Mouse (Mus musculus) NIH3T3 (cell line): ENCODE measurements around the gene Lrrc66.
A peak's percentile ranks its signal among the peaks of the same experiment; 100 is the strongest.

Source experiments
- DNase-seq: peaks from one replicate; pipeline ENCODE4 v3.0.0-alpha.2; 2012; ENCODE audit warnings: low read depth

Lrrc66 gene

DNA sequence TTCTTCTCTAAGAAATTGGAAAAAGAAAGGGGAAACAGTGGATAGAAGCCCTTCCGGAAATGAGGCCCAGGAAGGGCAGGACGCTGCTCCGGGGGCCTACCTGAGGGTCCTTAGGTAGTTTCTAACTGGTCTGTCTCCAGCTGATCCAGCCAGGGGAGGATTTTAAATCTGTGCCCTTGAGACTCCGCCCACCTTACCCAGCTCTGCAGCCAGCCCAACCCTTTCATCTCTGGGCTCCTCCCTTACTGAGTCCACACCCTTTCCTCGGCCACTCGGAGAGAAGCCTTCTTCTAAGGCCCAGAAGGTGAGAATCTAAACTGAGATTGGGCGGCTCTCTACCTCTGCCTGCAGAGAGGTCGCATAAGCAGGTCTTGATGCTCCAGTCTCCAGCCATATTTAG, at the start of gene Lrrc66:
Lrrc66 (minus strand) TSS at position 236 of the 400 bp plus-strand sequence.
- DNase-seq: no peak

DNA sequence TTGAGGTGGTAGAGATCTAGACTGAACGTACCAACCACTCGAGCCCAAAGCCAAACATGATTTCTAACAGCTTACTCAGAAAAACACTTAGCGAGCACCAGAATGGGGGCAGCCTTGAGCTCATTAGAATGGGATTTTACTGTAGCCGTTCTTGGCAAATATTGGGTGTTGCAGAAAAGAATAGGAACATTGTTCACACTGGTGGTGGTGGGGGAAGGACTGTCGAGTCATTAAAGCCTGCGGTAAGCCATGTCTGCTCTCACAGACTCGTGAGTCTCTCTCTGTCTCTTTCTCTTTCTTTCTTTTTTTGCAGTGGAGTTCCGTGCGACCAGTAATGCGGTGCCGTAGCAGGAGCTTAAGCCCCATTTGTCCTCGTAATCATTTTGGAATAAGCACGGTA, 44.3 kb upstream of the Lrrc66 start:
- DNase-seq: no peak

DNA sequence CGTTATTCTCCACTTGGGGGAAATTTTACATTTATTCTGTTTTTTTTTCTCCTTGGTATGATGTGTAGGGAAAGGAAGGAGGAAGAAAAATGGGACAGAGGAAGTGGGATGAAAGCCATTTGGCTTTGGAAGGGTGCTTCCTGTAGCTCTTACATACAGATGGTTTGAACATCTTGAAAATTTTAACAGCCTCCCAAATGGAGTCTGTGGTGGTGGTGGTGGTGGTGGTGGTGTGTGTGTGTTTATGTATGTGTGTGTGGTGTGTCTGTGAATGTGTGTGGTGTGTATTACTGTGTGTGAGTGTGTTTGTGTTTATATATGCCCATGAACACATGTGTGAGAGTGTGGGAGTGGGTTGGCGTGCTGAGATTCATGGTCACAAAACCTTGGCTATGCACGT, 43.3 kb upstream of the Lrrc66 start:
- DNase-seq: no peak

DNA sequence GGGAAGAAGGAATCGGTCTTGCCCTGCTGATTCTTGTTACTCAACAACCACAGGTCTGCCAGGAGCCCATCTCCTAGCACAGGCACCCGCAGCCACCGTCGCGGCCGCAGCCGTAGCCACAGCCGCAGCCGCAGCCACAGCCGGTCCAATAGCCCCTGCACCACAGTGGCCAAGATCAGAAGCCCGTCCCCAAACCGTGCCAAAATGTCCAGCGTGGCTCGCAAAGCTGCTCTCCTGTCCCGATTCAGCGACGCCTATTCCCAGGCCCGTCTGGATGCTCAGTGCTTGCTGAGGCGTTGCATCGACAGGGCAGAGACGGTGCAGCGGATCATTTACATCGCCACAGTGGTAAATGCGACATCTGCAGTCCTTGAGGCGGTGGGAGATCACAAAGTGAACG, 37.1 kb upstream of the Lrrc66 start:
- DNase-seq: no peak

DNA sequence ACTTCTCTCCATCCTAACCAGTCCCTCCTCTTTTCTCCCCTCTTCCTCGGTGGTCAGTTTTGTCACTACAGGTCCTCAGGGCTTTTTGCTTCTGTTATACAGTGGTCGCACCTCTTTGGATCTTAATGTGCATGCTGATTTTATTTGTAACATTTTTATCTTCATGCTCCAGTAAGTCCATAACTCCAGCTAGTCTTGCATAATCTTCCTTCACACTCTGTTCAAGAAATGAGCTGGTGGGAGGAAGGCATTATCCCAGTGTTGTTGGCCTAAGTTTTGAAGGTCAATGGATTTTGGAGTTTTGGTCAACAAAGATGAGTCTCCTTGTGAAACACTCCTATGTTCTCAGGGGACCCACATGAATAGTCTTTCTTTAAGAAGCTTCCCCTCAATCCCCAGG, 35.6 kb upstream of the Lrrc66 start:
- no peak for DNase-seq

DNA sequence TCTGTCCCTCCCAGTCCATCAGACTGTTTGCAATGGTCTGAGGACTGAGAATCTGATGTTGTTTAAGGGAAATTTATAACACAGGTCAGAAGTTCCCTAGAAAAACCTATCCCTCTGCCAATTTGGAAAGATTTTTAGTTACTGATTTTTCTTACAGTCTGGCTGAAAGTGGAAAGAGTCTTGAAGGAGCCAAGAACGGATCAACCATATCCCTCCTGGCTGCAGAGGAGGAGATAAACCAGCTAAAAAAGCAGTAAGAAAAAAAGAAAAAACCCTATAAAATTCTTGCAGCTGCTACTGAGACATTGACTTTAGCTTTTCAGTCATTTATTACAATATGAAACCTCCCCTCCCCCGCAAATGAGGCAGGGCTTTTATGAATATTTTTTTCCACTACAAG, 34.4 kb upstream of the Lrrc66 start:
- no peak for DNase-seq

DNA sequence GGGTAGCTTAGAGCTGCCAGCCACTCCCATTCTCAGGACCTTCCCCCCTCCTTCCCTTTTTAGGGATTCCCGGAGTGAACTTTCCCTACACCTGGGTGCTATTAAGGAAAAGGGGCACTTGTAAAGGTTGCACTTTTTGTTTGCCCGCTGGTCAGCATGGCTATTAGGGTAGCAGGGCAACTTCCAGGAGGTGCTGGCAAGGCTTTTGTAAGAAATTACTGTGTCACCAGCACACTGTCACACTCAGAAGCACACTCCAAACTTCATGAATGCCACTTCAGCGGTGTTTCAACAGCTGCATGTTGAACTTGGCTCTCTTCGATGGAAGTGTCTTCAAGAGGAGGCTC, 19.5 kb upstream of the Lrrc66 start:
- no peak for DNase-seq

DNA sequence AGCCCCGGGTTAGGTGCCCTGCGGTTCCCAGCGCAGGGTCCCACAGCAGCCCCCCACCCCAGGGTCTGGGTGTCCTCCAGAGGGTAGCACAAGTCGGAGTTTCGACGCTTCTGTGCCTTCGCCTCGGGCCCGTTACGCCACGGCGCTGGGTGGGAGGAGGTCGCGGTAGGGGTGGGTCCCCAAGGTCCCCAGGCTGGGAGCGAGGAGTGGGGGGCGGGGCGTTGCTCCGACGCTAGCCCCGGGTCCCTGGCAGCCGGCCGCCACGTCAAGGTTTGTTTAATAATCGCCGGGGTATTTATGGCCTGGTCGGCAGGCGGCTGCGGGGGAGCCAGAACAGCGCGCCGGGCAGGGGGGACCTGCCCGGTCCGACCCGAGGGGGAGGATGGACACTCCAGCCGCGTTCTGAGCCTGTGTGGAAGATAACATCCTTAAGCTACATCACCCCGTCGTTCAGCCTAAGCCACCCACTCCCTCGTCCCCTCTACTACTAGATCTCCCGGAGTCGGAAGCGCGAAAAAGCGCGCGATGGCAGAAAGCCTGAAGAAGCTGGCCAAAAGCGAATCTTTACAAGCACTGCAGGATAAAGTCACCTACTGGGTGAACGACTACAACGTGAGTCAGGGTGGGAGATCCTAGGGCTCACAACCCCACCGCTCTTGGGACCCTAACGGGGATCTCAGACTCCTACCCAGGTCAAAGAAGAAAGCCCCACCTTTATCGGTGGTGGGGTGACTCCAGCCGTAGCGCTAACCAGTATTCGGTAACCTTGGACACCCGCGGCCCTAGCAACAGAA, 18.9 kb upstream of the Lrrc66 start, which contains the start of gene Spata18:
Spata18 (plus strand) TSS at position 319 of the 794 bp plus-strand sequence.
- DNase-seq: no peak

DNA sequence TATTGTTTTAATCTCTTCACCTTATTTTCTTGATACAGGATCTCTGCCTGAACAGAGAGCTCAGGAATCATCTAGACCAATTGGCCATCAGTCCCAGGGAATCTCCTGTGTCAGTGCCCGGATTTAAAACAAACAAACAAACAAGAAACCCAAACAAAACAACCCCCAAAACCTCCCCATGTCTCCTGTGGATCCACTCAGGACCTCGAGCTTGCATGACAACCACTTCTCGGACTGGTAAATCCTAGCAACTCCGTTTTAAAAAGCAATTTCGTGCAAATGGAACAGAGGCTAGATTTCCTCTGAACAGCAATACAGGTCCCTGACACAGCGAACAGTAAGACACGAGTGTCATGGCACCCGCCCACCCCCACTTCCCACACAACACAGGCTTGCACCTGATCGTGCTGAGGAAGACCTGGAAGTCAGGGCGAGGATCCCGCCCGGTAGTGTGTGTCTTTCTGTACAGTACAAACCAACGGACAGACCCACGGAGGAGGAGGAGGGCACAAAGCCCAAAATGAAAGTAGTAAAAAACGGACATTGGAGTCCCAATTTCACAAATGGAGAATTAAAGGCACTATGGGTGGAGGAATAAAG, 18.1 kb upstream of the Lrrc66 start:
- DNase-seq: no peak

DNA sequence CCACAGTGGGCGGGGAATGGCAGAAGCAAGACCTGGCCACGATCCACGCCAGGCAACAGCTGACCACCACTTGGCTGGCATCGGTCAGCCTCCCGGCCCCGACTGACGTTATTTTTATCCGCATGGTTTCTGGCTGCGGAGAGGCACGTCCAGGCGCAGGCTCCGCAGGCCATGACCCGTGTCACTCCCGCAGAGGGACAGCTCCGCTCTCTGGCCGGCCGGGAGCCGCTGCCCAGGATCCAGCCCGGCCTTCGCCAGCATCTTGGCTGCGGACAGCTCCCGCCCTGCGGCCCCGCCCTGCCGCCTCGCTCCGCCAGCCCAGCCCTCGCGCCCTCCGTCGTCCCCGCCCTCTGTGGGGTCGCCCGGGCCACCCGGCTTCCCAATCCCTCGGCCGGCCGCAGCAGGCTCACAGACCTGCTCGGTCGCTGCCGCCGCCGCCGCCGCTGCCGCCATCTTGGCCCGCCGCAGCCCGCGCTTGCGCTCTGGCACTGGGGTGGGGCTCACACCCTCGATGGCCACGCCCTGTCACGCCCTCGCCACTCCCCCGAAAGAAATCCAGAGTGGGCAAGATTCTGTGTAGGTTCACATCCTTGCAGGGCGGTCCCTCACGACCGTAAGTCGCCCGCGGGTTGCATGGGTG, 15.1 kb upstream of the Lrrc66 start, which contains the start of gene Sgcb:
Sgcb (minus strand) TSS at position 530 of the 640 bp plus-strand sequence.
- DNase-seq: peak; percentile 87

DNA sequence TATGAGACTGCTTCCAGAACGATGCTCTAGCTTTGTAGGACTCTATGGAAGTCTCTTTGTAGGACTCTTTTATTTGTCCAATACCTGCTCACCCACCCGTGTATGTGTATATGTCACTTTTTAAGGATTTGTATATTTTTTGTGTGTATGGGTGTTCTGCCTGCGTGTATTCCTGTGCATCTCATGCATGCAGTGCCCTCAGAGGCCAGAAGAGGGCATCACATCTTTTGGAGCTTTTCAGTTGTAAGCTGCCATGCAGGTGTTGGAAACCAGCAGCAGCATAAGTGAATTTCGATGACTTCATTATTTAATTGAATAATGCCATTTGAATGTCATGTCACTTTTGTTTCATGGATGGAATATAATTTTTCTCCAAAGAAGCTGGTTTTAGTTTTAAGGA, 9.8 kb upstream of the Lrrc66 start:
- DNase-seq: peak; percentile 44

DNA sequence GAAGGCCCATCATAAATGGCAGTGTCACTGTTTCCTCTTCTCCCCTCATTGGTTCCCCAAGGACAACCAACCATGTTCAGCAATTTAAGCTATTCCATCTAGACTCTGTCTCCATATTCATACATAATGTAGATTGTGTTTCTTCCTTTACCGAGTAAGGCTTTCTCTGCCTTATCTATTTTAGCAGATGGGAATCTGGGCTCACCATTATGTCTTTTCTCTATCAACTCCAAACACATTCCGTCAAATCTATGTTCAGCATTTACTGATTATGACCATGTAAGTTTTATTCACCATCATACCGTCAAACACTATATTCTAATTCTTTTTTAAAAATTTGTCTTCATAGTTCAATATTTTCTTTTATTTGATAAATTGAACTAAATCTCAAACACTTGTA, 8.7 kb upstream of the Lrrc66 start:
- no peak for DNase-seq

DNA sequence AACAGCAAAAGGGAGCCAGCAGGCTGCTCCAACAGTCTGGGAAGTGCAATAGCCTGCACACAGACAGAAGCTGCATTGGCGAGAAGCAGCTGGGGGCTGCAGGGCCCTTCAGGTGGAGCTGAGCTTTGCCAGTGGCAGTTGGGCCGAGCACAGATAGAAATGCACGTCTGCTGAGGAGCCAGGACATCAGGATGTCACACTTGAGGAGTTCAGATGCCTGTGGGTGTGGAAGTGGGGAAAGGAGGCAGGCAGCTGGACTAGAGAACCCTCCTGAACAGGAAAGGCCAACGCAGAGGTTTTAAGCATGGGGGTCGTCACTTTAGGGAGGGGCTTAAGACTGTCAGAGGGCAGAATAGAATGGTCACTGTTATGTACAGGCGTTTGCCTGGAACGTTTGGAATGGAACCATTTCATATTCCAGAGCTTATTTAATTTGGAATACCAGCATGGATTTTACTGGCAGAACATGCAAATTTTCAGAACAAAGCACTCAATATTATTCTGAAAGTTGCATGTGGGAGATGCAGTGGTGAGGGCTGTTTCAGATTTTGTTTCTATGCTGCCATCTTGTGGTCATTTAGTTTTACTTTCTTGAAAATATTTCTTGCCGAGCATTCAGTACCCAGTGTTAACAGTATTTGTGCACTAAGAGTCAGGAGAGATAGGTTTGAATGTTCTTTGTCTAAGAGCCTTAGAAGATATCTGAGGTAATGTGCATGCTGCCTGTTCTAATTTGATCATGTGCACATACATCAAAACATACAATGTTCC, 5.2 kb upstream of the Lrrc66 start:
- peak; percentile 73 for DNase-seq

DNA sequence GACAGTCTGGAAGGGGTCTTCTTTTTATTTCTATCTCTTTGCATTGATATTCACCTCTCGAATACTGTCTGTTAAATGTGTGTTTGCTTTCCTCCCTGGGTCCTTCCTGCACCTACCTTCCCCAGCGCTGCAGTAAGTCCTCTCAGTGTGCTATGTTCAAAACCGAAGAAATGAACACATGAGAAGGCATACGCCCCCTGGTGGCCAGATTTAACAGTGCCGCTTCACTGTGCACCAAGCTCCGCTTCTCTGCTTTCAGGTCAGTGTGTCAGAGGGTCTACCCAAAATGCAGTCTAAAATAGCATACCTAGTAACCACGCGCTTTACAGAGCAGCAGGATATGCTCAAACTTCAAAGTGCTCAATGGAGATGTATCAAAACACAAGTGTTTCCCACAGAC, 815 bp upstream of the Lrrc66 start:
- peak; percentile 69 for DNase-seq

DNA sequence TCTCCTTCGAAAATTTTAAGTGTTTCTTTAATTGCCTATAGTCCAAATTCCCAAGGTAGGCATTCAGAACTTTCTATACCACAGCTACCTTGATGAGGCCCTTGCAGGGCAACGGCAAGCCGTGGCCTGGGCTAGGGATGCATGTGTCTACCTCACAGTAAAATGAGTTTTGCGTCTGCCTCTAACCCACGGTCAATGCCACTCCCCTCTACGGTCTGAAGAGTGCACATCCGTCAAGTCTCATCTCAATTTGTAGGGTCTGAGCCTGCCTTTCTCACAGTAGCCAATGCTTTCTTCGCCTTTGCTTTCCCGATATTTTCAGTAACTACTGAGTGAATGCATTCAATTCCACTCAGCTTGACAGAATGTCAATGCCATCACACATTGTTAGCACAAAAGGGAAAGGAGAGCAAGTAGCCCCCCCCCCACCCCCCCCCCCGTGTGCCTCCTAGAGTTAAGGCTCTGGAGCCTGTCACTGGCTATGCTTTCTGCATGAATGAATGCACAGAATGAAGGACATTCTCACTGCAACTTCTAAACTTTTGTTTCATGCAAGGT, 1.2 kb downstream of the Lrrc66 start:
- no peak for DNase-seq

DNA sequence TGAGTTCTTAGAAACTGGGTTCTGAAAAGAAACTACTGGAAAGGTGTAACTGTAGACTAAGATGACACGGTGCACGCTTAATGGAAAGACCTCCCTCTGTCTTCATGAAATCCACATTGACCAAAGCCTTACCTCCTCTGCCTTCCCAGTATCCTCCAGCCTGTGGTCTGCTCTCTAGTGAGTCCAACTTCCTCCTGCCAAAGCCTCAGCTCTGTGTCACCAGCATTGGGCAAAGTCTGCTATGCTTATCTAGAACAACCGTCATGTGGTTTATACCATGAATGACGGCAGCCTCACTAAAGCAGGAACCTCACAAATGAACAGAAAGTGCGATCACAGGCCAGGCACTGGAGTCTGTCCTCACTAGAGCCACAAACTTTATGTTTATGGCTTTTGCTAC, 2.2 kb downstream of the Lrrc66 start:
- DNase-seq: no peak

DNA sequence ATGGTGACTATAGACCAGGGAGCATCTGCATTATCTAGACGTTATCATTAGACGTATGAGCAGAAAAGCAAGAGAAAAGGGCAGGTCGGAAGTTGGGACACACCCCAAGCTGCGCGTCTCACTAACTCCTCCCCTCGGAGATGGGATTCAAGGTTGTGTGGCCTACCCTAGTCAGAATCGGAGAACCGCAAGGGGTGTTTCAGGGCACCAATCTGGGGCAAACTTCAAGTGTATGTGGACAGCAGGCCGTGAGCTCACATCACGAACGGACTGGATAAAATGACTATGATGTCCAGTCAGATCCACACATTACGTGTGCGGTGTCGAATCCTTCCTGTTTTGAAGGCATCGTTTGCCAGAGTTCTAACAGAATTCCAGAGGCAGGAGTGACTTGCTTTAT, 4.3 kb downstream of the Lrrc66 start:
- no peak for DNase-seq

DNA sequence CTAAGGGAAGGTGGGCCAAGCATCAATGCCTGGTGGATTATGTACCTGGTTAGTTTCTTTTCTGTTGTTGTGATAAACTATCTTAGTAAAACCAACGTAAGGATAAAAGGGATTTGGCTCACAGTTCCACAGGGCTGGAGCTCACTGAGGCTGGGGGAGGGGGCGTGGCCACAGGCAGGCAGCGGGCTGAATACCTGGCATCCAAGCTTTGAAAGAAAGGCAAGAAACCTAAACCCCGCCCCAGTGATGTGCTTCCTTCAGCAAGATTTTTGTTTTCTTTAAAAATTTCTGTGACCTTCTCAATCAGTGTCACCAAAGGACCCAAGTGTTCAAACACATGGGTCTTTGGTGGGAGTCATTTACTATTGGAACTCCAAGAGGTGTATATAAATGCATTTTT, 4.8 kb downstream of the Lrrc66 start:
- no peak for DNase-seq

DNA sequence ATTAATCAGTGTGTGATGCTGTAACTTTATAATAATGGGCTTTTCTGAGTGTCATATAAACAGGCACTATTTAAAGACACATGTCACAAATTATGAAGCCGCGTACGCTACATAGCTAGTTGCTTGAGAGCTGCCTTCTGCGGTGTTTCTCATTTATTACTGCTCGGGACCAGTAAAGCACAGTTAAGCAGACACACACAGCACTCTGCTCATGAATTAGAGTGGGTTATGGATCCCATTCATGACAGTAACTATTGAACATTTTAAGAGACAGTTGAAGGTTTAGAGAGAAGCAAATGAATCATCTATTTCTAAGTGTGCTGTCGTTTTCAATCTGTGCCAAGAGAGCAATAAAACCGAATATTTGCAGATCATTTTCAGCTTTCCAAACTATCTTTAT, 5.5 kb downstream of the Lrrc66 start:
- DNase-seq: no peak

DNA sequence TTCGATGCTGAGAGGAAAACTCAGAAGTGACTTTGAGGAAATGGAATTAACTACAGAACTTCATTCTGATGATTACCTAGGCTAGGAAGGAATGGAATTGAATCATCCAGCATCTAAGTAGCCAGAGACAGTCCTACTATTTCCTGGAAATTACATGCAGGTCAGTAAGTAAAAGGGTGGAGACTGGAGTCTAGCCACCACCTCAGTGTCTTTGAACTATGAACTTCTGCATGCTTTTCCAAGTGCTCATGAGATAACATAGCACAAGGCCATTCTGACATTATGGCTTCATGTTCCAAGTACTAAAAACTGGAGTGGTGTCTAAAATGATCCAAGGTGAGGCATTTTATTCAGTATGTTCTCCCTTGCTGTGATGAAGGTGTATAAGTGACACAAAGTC, 6.8 kb downstream of the Lrrc66 start:
- DNase-seq: no peak

DNA sequence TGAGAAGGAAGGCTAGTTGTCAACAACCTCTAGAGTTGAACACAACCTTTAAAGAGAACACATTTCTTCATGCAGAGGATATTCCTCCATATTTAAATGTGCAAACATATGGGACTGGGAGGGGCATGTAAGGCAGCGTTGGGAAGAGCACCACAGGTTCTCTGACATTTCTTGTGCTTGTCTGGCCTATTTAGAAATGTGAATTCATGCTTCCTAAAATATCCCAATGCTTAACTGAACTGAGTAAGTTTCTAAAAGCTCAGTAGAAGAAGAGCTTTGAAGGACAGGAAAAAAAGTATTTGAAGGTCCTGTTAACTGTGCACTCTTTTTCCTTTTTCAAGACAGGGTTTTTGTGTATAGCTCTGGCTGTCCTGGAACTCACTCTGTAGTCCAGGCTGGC, 13.4 kb downstream of the Lrrc66 start:
- no peak for DNase-seq

DNA sequence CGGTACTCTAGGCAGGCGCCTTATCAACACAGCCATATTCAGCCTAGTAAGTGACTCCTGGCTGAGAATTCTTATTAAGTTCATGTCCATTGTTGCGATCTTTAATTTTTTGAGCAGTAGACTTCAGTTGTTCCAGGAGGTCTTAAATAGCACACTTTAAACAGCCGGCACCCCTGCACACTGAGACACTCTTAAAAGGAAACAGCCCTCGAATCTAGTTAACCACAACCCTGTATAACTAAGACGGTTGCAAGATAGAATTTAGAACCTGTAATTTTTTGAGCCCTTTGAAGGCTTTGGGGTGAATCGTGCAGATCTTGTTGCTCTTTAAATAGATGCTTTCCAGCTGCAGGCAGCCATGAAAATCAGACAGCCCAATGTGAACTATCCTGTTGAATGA, 17.1 kb downstream of the Lrrc66 start:
- DNase-seq: no peak
